In the genomic region with DNA sequence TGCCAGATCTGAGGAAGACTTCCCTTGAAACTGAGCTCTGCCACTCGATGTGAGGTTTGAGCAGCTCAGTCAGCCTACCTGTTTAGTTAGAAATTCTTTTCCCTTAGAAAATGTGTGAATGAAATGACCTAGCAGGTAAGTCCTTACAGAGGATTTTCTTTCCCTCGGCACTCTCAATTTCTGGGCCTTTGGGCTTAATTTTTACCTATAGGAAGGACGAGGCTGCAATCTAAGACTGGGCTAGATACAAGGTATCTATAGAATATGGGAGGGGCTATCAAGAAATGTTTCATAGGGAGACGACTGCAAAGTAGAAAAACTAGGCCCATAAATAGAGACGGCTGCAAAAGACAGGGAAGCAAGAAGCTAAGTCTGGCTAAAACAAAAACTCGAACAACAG, we compare ENCODE assay signal across 8 mouse cellular contexts. TPM values are rescaled to one million over a fixed set of nuclear protein-coding genes. Genes with fewer than 3 reads are reported as not detected.
A peak's percentile ranks its signal among the peaks of the same experiment; 100 is the strongest.
DNase-seq lines count a peak whose midpoint lies in the region; ATAC-seq and TF ChIP-seq lines count a peak whose summit lies in the region.

No protein-coding gene starts in this region.

- peak overlapping the region; percentile 81 for H3K27ac ChIP-seq in heart, embryonic 15.5 days
- no peak overlapping the region for H3K27ac ChIP-seq in ES-E14 (ENCODE audit: insufficient read depth, low read depth, low read length, poor library complexity, severe bottlenecking)
- H3K27ac ChIP-seq in forebrain, postnatal 0 days (ENCODE audit: low read depth, low read length), result peak overlapping the region; percentile 77
- no peak overlapping the region for H3K27ac ChIP-seq in midbrain, embryonic 11.5 days (ENCODE audit: low read depth, low read length)

- H3K4me3 ChIP-seq in heart, embryonic 15.5 days, result peak overlapping the region; percentile 80
- peak overlapping the region; percentile 95 to 98 for H3K4me3 ChIP-seq in ES-E14 (ENCODE audit: insufficient read depth in 1 of 2, low read depth in 1 of 2, low read length in 2 of 2, poor library complexity in 1 of 2, severe bottlenecking in 1 of 2)
- peak overlapping the region; percentile 90 for H3K4me3 ChIP-seq in forebrain, postnatal 0 days (ENCODE audit: low read depth, low read length)
- H3K4me3 ChIP-seq in midbrain, embryonic 11.5 days (ENCODE audit: low read depth, low read length), result peak overlapping the region; percentile 80

- H3K27me3 ChIP-seq in heart, embryonic 15.5 days, result no peaks in the 10 kb centered on the region
- no peaks in the 10 kb centered on the region for H3K27me3 ChIP-seq in forebrain, postnatal 0 days (ENCODE audit: insufficient read depth, low read length)
- no peaks in the 10 kb centered on the region for H3K27me3 ChIP-seq in midbrain, embryonic 11.5 days (ENCODE audit: control insufficient read depth, insufficient read depth, low read length)

- no peaks in the 10 kb centered on the region for H3K9me3 ChIP-seq in heart, embryonic 15.5 days (replicated peaks)
- H3K9me3 ChIP-seq in ES-E14 (ENCODE audit: control insufficient read depth, insufficient read depth, low read depth, low read length), result no peaks in the 10 kb centered on the region
- H3K9me3 ChIP-seq in forebrain, postnatal 0 days (ENCODE audit: low read length), result no peaks in the 10 kb centered on the region
- H3K9me3 ChIP-seq in midbrain, embryonic 11.5 days (ENCODE audit: control insufficient read depth, low read length), result no peaks in the 10 kb centered on the region

- H3K4me2 ChIP-seq in heart, embryonic 15.5 days, result peak overlapping the region; percentile 68
- peak overlapping the region; percentile 60 for H3K4me2 ChIP-seq in forebrain, postnatal 0 days (ENCODE audit: low read depth)
- peak overlapping the region; percentile 81 for H3K4me2 ChIP-seq in midbrain, embryonic 11.5 days

- ATAC-seq in heart, embryonic 15.5 days (replicated peaks; ENCODE audit: insufficient number of reproducible peaks, insufficient read depth, low FRiP score, low read depth), result no peak
- no peak for ATAC-seq in forebrain, postnatal 0 days
- no peak for ATAC-seq in midbrain, embryonic 11.5 days (ENCODE audit: low FRiP score)

- H3K4me1 ChIP-seq in heart, embryonic 15.5 days (replicated peaks), result peaks cover 8% of the 10 kb centered on the region
- no peaks in the 10 kb centered on the region for H3K4me1 ChIP-seq in ES-E14 (ENCODE audit: control insufficient read depth in 2 of 2, insufficient read depth in 2 of 2, low read length in 2 of 2, poor library complexity in 1 of 2)
- peaks cover 11% of the 10 kb centered on the region; the same call in 1 of the 2 replicates for H3K4me1 ChIP-seq in forebrain, postnatal 0 days (ENCODE audit: insufficient read depth)
- peaks cover 7% of the 10 kb centered on the region for H3K4me1 ChIP-seq in midbrain, embryonic 11.5 days (ENCODE audit: control insufficient read depth, insufficient read depth, low read length)

- H3K36me3 ChIP-seq in heart, embryonic 15.5 days, result 0 out of 2 replicates have a peak, but pooled peaks cover 11% of the 10 kb centered on the region
- H3K36me3 ChIP-seq in ES-E14 (ENCODE audit: control insufficient read depth, insufficient read depth, low read length, poor library complexity, severe bottlenecking), result no peaks in the 10 kb centered on the region
- peaks cover 4% of the 10 kb centered on the region for H3K36me3 ChIP-seq in forebrain, postnatal 0 days (ENCODE audit: insufficient read depth)
- H3K36me3 ChIP-seq in midbrain, embryonic 11.5 days (ENCODE audit: control insufficient read depth, insufficient read depth, low read length), result no peaks in the 10 kb centered on the region

- H3K9ac ChIP-seq in heart, embryonic 15.5 days, result peak overlapping the region; percentile 78
- H3K9ac ChIP-seq in ES-E14 (ENCODE audit: insufficient read depth, low read depth, low read length, poor library complexity, severe bottlenecking), result peak overlapping the region; percentile 93; the same call in 1 of the 2 replicates
- H3K9ac ChIP-seq in forebrain, postnatal 0 days, result peak overlapping the region; percentile 82
- H3K9ac ChIP-seq in midbrain, embryonic 11.5 days (ENCODE audit: low read length), result peak overlapping the region; percentile 72

- in situ Hi-C loops in ES-E14 (cut with MboI; ENCODE audit: low sequenced_read_pairs in 2 of 2, unreplicated experiment in 2 of 2), result no loop called here

- WGBS in heart, embryonic 15.5 days, result 5% methylated on average over 6 of the region's 6 CpGs
- WGBS in forebrain, postnatal 0 days, result 8% methylated on average over 6 of the region's 6 CpGs
- WGBS in midbrain, embryonic 11.5 days, result 13% methylated on average over 6 of the region's 6 CpGs

- no peak for DNase-seq in heart, adult 11 months
- no peak for DNase-seq in ES-E14 (ENCODE audit: low read depth, low spot score)
- DNase-seq in forebrain, postnatal 0 days, result no peak
- DNase-seq in midbrain, embryonic 11.5 days (ENCODE audit: low spot score, missing footprints), result no peak
- no peak for DNase-seq in frontal cortex, postnatal 10 days (ENCODE audit: low spot score in 2 of 2)
- no peak for DNase-seq in cerebellum, adult 8-10 months
- no peak for DNase-seq in urinary bladder, adult 2 months (ENCODE audit: low spot score)

- no peak for TF ChIP-seq CTCF in forebrain, postnatal 0 days (IDR thresholded peaks at IDR 0.05; ENCODE audit: low read depth)

TF ChIP-seq in ES-E14, 5 proteins besides CTCF, POLR2A, EP300 and RAD21:
- no peak for TF ChIP-seq ZNF384 (IDR thresholded peaks at IDR 0.05; ENCODE audit: low read depth, low read length)
- no peak for TF ChIP-seq MAFK (IDR thresholded peaks at IDR 0.05; ENCODE audit: insufficient read depth, low read depth, low read length)
- TF ChIP-seq CHD2 (IDR thresholded peaks at IDR 0.05; ENCODE audit: low read depth, low read length), result no peak
- no peak for TF ChIP-seq ZC3H11A (IDR thresholded peaks at IDR 0.05; ENCODE audit: borderline replicate concordance, low read depth, low read length)
- TF ChIP-seq HCFC1 (IDR thresholded peaks at IDR 0.05; ENCODE audit: borderline replicate concordance, insufficient read depth, low read length), result no peak

RNA-seq across cellular contexts. Expression of gene Rpa3, which starts 0.7 kb away (rescaled TPM):
- 83.1 and 109 TPM in 2 replicates for polyA plus RNA-seq in heart, embryonic 15.5 days (2015; fragmentation: Nextera tagmentation; extraction: Ambion mirVana)
- total RNA-seq in ES-E14 (2012; rRNA removed), result 42.3 and 59.9 TPM in 2 replicates
- total RNA-seq in forebrain, postnatal 0 days (2014; rRNA removed), result 34.7 and 38.1 TPM in 2 replicates
- 36.0 and 44.4 TPM in 2 replicates for polyA plus RNA-seq in forebrain, postnatal 0 days (2015; fragmentation: Nextera tagmentation; extraction: Ambion mirVana)
- polyA plus RNA-seq in midbrain, embryonic 11.5 days (2014; fragmentation: Nextera tagmentation; extraction: Ambion mirVana), result 187 and 196 TPM in 2 replicates
- polyA plus RNA-seq in urinary bladder, adult 2 months (2012; rRNA removed), result 23.9 and 30.8 TPM in 2 replicates

RNA-seq across cellular contexts. Expression of gene Umad1, which starts 0.8 kb away (rescaled TPM):
- polyA plus RNA-seq in heart, embryonic 15.5 days (2015; fragmentation: Nextera tagmentation; extraction: Ambion mirVana), result 23.1 and 23.2 TPM in 2 replicates
- total RNA-seq in ES-E14 (2012; rRNA removed), result 0.53 and 0.98 TPM in 2 replicates
- total RNA-seq in forebrain, postnatal 0 days (2014; rRNA removed), result 16.3 and 24.4 TPM in 2 replicates
- 41.9 and 50.5 TPM in 2 replicates for polyA plus RNA-seq in forebrain, postnatal 0 days (2015; fragmentation: Nextera tagmentation; extraction: Ambion mirVana)
- 28.5 and 30.2 TPM in 2 replicates for polyA plus RNA-seq in midbrain, embryonic 11.5 days (2014; fragmentation: Nextera tagmentation; extraction: Ambion mirVana)
- 12.4 and 14.0 TPM in 2 replicates for polyA plus RNA-seq in urinary bladder, adult 2 months (2012; rRNA removed)

RNA-seq across cellular contexts. Expression of gene Gm45062, which starts 0.9 kb away (rescaled TPM):
- polyA plus RNA-seq in heart, embryonic 15.5 days (2015; fragmentation: Nextera tagmentation; extraction: Ambion mirVana), result 5.1 and 5.5 TPM in 2 replicates
- 1.3 and 1.5 TPM in 2 replicates for total RNA-seq in ES-E14 (2012; rRNA removed)
- 1.4 and 1.8 TPM in 2 replicates for total RNA-seq in forebrain, postnatal 0 days (2014; rRNA removed)
- 4.4 and 5.4 TPM in 2 replicates for polyA plus RNA-seq in forebrain, postnatal 0 days (2015; fragmentation: Nextera tagmentation; extraction: Ambion mirVana)
- 15.6 and 19.9 TPM in 2 replicates for polyA plus RNA-seq in midbrain, embryonic 11.5 days (2014; fragmentation: Nextera tagmentation; extraction: Ambion mirVana)
- 5.4 and 6.8 TPM in 2 replicates for polyA plus RNA-seq in urinary bladder, adult 2 months (2012; rRNA removed)

RNA-seq across cellular contexts. Expression of gene Mios, which starts 49.3 kb away (rescaled TPM):
- 15.6 and 17.0 TPM in 2 replicates for polyA plus RNA-seq in heart, embryonic 15.5 days (2015; fragmentation: Nextera tagmentation; extraction: Ambion mirVana)
- 6.3 and 9.5 TPM in 2 replicates for total RNA-seq in ES-E14 (2012; rRNA removed)
- 30.5 and 35.7 TPM in 2 replicates for total RNA-seq in forebrain, postnatal 0 days (2014; rRNA removed)
- polyA plus RNA-seq in forebrain, postnatal 0 days (2015; fragmentation: Nextera tagmentation; extraction: Ambion mirVana), result 18.2 and 22.4 TPM in 2 replicates
- polyA plus RNA-seq in midbrain, embryonic 11.5 days (2014; fragmentation: Nextera tagmentation; extraction: Ambion mirVana), result 26.9 and 28.5 TPM in 2 replicates
- 8.0 and 9.7 TPM in 2 replicates for polyA plus RNA-seq in urinary bladder, adult 2 months (2012; rRNA removed)

Comparison
In these comparisons a context has a peak if more than half of its experiments do, and no peak if none do; other contexts are left out.
1. H3K27ac ChIP-seq: peak in heart, embryonic 15.5 days (single experiment) and forebrain, postnatal 0 days (single experiment); none in ES-E14 (single experiment) and midbrain, embryonic 11.5 days (single experiment).
2. Peak in every context shown above with its lines, with median percentiles within 50 percentile points of each other: H3K4me2 ChIP-seq, H3K4me3 ChIP-seq and H3K9ac ChIP-seq.